Mouse (Mus musculus): ENCODE measurements around the gene 2010300C02Rik.

2010300C02Rik gene

DNA sequence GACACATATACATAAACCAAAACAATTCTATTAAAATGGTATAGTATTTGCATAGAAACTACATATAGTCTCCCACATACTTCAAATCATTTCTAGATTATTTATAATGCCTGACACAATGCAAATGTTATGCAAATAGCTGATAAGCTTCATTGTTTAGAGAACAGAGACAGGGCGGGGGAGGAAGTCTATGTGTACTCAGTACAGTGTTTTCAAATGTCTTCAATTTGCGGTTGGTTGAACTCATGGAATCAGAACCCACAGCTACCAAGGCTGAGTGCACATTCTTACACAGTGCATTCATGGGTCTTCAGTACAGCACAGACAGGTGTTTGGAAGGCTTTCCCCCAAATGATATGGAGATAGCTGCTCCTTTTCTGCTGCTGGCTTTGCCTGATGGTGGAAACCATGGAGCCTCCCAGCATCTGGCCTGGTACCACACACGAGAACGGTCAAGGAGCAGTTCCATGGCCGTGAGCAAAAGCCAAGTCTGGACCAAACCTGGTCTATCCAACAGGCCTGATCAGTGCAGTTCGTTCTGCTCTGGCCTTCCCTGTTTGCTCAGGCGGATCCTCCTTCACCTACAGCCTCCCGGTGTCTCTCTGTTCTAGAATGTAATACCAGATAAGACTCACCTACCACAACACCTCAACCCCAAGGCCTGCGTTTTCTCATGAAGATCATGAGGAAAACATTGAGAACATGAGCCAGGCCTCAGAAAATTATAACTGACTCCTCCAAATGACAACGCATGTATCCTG, 8.1 kb downstream of the 2010300C02Rik start:
- no peak for DNase-seq

DNA sequence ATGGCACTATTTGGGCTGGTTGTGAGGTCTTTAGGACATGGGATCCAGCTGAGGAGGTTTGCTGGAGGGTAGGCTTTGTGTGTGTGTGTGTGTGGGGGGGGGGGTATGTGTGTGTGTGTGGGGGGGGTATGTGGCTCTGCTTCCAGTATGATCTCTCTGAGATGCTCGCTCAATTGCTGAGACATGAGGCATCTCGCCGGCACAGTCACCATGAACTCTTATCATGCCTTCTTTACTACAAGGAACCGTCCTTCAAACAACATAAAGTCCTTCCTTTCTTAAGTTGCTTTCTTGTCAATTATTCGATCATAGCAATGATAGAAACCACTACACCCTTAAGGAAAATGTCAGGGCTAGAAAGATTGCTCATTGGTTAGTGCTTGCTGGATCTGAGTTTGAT, 8.8 kb downstream of the 2010300C02Rik start:
- DNase-seq, result no peak

DNA sequence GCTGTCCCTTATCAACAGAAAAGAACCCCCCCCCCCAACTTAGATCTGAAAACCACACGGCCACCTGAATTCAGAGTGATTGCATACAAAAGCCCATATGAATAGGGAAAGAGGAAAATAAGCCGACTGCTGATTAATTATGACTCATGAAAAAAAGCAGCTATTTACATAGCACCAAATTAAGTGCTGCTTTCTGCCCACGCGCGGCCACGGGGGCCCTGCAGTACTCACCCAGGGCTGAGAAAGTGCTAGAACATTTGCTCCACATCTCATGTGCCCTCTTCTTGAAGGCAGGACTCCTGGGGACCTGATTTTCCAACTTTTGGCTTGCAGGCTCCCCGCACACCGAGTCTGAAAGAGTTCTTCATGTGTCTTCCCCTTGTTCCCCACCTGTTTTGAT, 10.1 kb downstream of the 2010300C02Rik start:
- no peak for DNase-seq

DNA sequence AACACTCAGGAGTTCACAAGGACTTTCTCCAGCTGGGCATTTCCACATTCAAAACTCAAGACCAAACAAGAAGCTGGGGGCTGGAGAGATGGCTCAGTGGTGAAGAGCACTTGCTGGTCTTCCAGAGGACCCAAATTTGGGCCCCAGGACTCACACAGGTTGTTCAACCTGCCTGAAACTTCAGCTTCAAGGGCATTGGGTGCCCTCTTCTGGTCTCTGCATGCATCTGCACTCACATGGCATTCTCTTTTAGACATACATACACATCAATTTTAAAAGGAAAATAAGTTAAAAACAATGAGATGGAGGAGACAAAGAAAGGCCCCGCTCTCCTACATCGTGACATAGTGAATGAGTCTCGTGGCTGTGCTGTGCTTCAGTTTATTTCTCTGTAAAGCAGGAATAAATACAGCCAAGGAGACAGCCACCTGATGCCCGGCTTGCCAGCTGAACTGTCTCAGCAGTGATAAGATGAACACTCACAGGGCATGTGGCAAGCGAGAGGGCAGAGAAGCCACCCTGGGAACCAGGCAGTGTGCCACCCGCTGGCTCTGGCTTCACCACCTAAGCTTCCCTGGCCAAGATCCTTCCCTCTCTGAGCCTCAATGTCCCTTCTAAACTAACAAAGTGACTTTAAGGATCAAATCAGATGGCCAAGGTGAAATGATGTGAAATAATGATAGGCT, 11.5 kb downstream of the 2010300C02Rik start:
- DNase-seq, result peak in 1 of 2 experiments; percentile 42

DNA sequence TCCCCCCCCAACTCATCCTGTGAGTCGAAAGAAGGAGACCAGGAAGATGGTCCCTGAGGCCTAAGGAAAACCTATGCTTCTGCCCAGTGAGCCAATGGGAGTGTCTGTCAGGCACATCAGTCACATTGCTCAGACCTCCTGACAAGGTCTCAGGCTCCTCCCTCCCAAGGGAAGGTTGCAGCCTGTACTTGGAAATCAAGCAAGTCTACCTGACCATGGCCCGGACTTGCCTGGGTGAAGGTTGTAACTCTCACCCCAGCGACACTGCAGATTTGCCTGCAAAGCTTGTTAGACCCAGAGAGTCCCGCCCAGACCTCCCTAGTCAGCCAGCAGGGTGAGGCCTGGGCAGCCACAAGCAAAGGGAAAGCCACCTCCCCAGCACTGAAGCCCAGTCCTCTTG, 17.6 kb downstream of the 2010300C02Rik start:
- no peak for DNase-seq

DNA sequence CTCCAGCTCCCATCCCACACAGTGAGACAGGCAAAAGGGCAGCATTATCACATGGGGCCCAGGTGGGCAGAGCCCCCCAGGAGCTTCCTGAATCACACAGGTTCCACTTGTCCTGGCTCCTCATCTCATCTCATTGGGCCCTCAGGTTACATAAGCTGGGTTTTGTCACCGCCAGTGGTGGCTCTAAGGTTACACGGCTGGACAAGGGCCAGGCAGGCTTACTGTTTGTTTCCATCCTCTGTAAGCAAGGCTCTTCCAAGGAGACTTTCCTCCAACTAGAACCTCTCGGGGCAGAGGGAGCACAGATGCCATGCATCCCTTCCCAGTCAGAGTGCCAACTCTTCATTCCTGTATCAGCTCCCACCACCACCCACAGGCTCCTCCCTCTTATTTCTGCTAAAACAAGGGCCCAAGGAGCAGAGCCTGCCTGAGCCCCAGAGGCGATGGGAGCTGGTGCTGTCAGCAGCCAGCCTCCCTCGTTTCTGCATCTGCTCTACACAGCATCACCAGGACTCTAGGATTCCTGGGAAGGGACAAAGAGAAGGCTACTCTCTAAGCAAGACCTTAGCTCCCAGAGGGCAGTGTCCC, 20.9 kb downstream of the 2010300C02Rik start:
- no peak for DNase-seq

DNA sequence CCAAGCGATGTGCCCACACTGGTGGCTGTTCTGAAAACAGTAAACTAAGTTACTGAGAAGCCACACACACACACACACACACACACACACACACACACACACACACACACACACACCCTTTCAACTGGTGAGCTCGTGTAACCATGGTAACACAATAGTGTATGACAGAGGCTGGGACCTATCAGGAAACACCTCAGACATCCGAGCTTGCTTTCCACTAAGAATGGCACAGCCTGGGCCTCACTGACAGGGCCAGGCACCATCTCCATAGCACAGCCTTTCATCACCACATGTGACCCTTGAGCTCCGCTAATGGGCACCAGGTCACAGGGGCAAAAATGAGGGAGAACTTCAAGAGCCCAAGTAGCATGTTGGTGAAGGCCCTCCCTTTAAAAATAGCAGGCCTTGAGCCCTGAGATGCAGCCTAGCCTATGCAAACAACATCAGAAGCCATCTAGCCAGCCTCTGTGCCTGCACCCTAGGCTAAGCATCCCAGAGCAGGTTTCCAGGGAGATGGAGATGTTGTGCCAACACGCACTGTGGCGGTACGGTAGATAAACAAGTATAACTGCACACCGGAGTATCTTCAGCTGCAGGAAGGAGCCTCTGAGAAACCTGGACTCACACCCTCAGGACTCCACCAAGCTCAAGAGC, 21.6 kb downstream of the 2010300C02Rik start:
- no peak for DNase-seq

DNA sequence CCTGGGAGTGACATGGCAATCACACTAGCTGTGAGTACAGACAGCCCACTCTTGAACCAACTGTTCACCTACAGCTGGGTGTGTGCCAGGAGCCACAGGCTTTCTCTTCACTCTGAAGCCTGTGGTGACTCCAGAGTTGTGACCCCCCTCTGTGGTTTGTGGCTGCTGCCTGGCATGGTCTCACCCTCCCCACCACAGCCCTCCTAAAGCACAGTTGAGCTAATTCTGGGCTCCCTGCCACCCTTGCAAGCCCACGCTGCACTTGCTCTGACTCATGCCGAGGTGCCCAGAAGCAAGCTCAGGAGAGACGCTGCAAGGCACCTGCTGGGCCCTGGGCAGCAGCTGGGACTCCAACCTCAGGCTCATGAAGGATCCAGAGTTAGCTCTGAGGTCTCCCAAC, 23.0 kb downstream of the 2010300C02Rik start:
- peak; percentile 62 to 74 for DNase-seq

DNA sequence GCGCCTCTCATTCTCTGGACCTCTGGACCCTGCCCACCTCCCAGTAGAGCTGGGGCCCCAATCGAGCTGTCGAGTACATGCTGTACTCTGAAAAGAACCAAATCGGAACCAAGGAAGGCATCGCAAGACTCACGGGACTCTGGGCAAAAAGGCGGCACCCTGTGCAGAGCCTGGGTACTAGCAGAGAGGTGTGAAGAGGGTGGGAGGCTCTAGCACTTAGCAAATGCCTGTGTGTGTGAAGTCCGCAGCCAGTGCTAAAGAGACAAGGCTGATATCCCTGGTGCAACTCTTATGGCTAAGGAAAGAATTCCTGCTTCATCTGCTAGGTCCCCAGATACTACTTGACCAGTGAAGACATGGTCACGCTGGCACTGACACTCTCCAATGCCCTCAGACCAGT, 24.2 kb downstream of the 2010300C02Rik start:
- no peak for DNase-seq

DNA sequence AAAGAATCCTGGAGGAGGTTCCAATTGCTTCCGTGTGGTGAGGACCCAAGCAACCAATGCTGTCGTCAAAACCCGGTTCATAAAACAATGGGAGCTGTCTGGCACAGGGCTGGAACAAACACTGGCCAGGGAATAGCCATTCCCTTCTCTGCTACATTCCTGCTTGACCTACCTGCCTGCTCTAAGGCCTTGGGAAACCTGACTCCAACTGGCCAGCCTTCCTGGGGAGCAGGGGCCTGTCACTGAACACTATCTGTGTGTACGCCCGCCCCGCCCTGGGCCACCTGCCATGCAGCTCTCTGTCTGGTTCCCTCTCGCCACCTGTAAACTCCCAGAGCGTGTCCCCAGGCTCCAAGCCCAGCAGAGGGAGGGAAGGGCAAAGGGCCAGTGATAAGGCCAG, 25.5 kb downstream of the 2010300C02Rik start:
- peak in 1 of 2 experiments; percentile 30 for DNase-seq

DNA sequence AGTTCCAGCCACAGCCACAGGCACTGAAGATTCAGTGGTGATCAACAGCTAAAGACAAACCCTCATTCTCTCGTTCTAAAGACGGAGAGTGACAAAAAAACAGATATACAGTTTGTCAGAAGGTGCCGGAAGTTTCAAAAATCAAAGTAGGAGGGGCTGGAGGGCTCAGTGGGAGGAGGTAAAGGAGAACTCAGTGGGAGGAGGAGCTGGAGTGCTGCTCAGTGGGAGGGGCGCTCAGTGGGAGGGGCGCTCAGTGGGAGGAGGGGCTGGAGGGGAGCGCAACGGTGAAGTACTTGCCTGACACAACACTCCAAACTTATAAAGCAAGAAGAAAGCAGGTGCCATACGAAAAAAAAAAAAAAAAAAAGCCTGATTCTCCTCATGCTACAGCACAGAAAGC, 28.7 kb downstream of the 2010300C02Rik start:
- DNase-seq, result no peak

DNA sequence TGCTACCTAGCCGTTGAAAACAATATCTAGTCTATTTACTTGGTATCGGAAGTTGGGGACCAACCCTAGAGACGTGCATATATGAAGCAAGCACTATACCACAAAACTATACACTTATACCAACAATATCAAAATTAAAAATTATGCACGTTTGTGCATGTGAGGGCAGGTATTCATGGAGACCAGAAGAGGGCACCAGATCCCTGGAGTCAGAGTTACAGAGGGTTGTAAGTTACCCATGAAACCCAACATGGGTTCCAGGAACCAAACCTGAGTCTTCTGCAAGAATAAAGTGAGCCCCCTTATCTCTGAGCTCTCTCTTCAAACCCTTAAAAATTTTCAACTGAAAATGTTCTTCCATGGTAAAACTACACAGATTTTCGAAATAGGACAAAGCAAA, 29.2 kb downstream of the 2010300C02Rik start:
- no peak for DNase-seq

DNA sequence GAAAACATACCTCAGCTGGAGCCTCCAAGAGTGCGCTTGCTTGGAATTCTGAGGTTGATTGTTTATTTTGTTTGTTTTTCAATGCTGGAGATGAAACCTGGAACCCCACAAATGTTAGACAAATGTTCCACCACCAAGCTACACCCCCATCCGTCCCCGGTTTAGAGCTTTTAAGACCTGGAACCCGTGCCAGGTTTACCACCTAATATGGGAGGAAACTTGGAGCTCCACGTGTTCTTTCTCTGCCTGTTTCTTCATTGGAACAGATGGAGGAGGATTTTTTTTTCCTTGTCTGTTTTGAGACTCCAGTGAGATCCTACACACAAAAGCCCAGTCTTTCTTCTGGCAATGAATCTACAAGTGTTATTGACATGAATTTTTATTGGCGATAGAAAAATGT, 30.2 kb downstream of the 2010300C02Rik start:
- no peak for DNase-seq

DNA sequence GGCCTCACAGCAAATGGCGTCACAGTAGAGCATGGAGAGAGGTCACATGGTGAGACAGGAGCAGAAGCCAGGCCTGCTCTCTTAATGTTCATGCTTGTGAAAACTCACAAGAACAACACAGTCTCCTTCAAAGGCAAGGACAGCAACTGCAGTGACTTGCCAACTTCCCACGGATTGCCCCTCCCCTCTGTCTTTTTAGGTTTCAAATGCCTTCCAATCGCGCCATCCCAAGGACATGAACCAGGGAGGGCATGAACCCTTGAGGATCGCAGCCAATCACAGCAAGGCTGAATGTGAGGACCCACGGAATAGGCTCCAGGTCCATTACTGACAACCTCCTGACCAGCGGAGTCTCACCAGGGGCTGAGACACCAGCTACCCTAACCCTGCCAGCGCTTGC, 31.5 kb downstream of the 2010300C02Rik start:
- DNase-seq, result no peak

DNA sequence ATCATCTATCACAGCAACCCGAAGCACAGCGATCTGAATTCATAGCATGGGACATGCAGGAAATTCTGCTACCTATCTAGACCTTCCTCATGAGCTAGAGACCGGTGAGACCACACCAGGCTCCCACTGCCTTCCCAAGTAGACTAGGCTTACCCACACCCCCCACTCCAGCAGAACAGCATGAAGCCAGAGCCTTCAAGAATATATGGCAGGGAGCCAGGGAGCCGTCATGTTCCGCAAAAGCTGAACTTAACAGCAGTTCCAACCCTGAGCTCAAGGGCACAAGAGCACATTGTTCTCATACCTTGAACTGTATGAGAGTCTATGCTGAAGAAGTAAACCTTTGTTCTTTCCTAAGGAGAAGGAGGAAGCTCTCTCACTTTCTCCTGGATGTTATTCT, 32.4 kb downstream of the 2010300C02Rik start:
- peak; percentile 60 to 78 for DNase-seq

DNA sequence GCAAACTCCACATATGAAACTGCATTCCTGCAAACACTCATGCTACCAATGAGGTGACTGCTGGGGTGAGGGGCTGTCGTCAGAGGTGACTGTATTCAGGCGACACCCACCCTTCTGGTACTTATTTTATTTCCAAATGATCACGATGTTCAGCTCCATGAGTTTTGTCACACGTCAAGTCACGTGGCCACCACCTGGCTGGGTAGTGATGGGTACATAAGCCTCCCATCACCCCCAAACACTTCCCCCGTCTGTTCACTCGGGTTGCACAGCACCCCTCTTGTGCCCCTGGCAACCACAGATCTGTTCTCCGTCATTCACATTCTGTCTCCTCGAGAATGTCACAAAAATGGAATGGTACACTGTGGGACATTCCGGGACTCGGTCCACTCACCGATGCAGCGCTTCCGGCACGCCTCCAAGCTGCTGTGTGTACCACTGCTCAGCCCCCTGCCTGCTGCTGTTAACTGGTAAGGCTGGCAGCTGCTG, 32.9 kb downstream of the 2010300C02Rik start:
- peak; percentile 52 to 69 for DNase-seq

DNA sequence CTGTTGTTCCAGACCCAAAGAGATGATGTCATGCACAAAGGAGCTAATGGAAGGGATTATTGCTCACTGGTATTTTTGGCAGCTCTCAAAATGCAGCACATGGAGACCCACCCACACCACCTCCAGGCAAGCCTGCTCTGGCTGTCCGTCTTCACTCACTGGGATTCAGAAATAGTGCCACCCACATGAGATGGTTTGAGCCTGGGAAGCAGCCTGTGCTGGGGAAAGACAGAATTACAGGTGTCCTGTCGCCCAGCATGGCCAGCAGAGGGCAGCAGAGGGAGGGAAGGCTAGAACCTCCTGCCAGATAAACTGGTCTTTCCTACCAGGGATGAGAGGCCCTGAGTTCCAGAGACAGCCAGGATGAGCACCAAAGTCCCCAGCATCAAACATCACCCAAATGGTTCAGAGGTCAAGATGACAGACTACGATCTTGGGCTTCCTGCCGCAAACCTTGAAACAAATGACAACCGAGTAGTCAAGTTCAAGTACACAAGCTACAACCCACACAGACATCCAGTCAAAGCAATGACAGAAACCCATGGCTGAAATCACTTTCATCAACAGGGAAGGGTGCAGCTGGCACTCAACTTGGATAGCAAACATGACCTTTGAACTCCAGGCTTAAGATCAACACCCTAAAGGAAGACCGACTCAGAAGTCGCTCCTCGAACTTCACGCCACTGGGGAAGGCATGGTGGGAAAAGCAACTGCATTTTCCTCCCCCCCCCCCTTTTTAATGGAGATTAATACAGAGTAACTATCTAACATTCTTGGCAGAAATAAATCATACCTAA, 41.4 kb downstream of the 2010300C02Rik start:
- DNase-seq, result peak; percentile 95 to 97

DNA sequence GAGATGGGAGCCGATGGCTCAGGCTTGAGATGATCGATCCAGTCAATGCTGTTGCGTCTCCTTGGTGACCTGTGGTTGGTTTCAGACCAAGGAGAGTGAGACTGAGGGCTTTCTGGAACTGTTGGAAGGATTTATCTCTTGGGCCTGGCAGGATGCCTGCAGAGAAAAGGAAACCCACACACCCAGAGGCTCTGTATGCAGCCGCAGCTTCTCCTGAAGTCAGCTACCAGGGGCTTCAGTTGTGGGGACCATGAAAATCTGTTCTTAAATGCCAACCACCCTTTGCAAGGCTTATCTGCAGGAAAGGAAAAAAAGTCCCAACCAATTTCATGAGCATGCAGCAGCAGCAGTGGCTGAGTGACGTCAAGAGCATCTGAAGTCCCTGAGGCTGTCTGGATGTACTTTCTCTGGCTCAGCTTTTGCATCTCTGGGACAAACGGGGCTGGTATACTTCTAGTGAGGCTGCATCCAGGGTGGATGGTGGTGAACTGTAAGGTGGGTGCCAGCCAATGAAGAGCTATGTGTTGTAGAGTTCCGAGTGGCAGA, 42.8 kb downstream of the 2010300C02Rik start:
- no peak for DNase-seq

DNA sequence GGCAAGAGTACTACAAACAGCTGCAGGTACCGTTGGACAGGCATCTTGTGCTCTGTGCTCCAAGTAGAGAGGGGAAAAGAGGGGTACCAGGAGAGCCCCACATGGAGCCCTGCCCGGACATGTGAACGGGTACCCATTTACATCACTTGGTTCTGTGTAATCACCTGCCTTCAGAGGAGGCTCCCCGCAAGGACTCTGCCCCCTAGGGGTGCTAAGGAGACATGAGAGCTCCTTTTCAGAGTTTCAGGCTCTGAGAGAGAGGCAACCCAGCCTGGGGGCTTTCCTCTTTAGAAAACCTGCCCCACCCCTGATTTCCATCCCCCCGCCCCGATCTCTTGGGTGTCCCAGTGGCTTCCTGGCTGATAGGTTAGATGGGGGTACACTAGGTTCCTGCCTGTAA, 44.4 kb downstream of the 2010300C02Rik start:
- DNase-seq, result no peak

DNA sequence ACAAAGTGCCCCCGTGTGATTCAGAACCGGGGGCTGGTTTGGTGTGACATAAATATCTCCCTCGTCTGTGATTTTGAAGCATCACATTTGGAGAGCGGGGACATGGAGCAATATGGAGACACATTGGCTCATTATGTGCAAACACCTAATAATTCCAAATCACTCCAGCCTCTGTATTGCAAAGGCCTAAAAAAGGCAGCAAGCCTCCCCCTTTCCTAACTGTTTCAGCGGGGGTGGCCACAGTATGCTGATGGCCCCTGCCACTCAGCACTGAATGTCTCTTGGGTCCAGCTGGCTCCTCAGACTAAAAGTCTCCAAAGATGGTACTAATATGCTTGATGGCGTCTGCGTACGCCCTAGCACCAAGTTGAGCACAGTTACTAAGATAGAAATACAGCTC, 45.6 kb downstream of the 2010300C02Rik start:
- no peak for DNase-seq

DNA sequence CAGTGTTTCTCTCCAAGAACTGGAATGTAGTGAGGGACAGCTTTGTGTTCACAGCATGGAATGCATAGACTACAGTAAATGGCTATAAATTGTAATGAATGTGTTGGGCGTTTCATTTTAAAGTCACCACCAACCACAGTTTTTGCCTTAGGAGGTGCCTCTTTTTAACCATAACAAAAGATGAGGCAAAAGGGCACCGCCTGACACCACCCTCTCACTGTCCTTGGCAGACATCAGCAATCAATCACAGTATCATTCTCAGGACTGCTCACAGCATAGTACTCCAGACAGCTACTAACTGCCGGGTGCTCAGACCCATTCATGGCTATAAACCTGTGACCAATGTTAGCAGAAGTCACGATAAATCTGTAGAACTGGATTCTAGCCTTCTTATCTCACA, 48.6 kb downstream of the 2010300C02Rik start:
- DNase-seq, result no peak

DNA sequence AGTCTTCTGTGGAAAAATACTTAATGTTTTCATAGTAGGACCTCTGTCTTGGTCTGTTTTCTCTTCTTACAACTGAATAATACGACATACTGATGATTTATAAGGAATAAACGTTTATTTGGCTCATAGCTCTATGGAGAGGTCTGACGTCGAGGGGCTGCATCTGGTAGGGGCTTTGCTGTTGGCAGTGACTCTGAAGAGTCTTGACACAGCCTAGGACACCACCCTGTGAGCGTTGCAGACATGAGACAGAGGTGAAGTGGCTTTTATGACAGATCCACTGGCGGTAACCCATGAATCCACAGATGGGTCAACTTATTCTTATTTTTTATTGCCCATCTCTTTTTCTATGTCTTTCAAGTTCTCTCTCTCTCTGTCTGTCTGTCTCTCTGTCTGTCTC, 52.5 kb downstream of the 2010300C02Rik start:
- no peak for DNase-seq

Data from cerebellum, postnatal 10 days (tissue).